Mouse (Mus musculus) frontal cortex, postnatal 14 days (tissue): ENCODE measurements around the gene Oas1d.

Source experiments
- DNase-seq, 2 experiments: peaks; one replicate each; pipeline ENCODE4 v3.0.0; 2022; ENCODE audit warnings: low spot score in 2 of 2

Gene Oas1d

DNA sequence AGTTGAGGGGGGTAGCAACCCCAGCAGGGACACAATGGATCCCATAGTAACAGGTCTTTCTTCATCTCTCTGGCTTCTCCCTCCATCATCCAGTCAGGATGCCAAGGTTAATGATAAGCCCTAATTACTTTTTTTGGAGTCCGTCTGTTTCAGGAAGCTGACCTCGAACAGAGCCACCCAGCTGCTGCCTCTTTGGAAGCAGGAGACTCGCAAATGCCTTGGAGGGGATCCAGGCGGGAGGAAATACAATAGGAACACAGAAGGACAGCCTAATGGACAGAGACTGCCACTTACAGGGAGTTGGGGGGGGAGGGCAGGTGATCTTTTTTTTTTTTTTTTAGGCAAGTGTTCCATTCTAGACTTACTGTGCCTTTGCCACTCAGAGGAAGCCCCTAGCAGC, 55.4 kb downstream of the Oas1d start:
- no peak for DNase-seq
